Mouse (Mus musculus): Measurements from ENCODE around the gene Dnah11.

DNA sequence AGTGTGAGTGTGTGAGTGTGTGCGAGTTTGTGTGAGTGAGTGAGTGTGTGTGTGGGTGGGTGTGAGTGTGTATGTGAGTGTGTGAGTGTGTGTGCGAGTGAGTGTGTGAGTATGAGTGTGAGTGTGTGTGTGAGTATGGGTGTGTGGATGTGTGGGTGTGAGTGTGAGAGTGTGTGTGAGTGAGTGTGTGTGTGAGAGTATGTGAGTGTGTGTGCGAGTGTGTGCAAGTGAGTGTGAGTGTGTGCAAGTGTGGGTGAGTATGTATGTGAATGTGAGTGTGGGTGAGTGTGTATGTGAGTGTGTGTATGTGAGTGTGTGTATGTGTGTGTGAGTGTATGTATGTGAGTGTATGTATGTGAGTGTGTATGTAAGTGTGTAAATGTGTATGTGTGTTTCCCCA is 79.2 kb downstream of the Dnah11 start:
- no peak for TF ChIP-seq POLR2A (IDR thresholded peaks at IDR 0.05; ENCODE audit: low read depth, low read length)
- no peak for TF ChIP-seq CTCF (conservative IDR thresholded peaks at IDR 0.05; ENCODE audit: insufficient read depth, insufficient read length, low read depth, low read length)
